Mouse (Mus musculus) liver, postnatal 0 days (tissue): ENCODE data around the gene Spp1.

Experiments used
- CTCF ChIP-seq: sonication (generic); IDR thresholded peaks from 2 replicates; pipeline ENCODE4 v1.5.1; 2016; ENCODE audit warnings: antibody characterized with exemption, low read depth
- EP300 ChIP-seq: IDR thresholded peaks from 2 replicates; pipeline ENCODE4 v1.6.1; 2016; ENCODE audit warnings: antibody characterized with exemption, low read depth, mild to moderate bottlenecking

- TF ChIP-seq EP300 (no peak), CTCF (no peak)
Measured at GRCm38 (mm10) chr5:104399291-104399950, 35.5 kb upstream of the Spp1 start.
